ENCODE assay signal across 28 mouse cellular contexts in genomic region chr2:82200616-82201015, GRCm38 (mm10).
DNase-seq lines count a peak whose midpoint lies in the region; ATAC-seq and TF ChIP-seq lines count a peak whose summit lies in the region.
"Had no signal": no experiment of that assay in that cellular context is flagged by ENCODE, and none has a peak within 500 bp of the region (broad histone marks: within the 10 kb centered on the region; RNA-seq: fewer than 3 reads in every experiment).

No protein-coding gene starts in this region.

- H3K36me3 ChIP-seq in forebrain, embryonic 12.5 days (replicated peaks): no peaks in the 10 kb centered on the region
- H3K36me3 ChIP-seq in forebrain, embryonic 10.5 days (replicated peaks): no peaks in the 10 kb centered on the region
- no peaks in the 10 kb centered on the region for H3K36me3 ChIP-seq in forebrain, embryonic 15.5 days
- H3K36me3 ChIP-seq in midbrain, postnatal 0 days (ENCODE audit: insufficient read depth, low read length): no peaks in the 10 kb centered on the region
- H3K36me3 ChIP-seq: hindbrain, embryonic 13.5 days; neural tube, embryonic 12.5 days had no signal

- WGBS in forebrain, embryonic 12.5 days: 65% methylated on average over 5 of the region's 5 CpGs
- WGBS in forebrain, embryonic 10.5 days: 80% methylated on average over 5 of the region's 5 CpGs
- 52% methylated on average over 5 of the region's 5 CpGs for WGBS in forebrain, embryonic 15.5 days
- WGBS in midbrain, postnatal 0 days: 56% methylated on average over 5 of the region's 5 CpGs

- DNase-seq in forebrain, embryonic 10.5 days (ENCODE audit: extremely low spot score, low spot score): no peak
- DNase-seq in brain, adult 2 months (ENCODE audit: low read depth, low spot score): peak; percentile 30
- peak; percentile 21 for DNase-seq in midbrain, postnatal 0 days (ENCODE audit: low spot score)
- no peak for DNase-seq in adrenal gland, adult 8-10 months
- DNase-seq in neural tube, embryonic 10.5 days (ENCODE audit: extremely low spot score, low spot score): no peak
- no peak for DNase-seq in c-Kit-positive CD71-positive TER-119-positive erythroid progenitor cells, embryonic 14.5 days (ENCODE audit: low spot score)
- DNase-seq: adrenal gland, postnatal 25 days; cerebellum, adult 9-11 months; gastrocnemius, adult 2 months; gastrocnemius, postnatal 36 days; heart, adult 18-20 months; heart, postnatal 36 days; kidney, adult 9 months; kidney, postnatal 10 days; layer of hippocampus, adult 9-11 months; liver; lung, adult 2 months; lung, postnatal 10 days; thymus, postnatal 25 days had no signal

- no peak overlapping the region for H3K4me3 ChIP-seq in forebrain, embryonic 12.5 days (replicated peaks)
- no peak overlapping the region for H3K4me3 ChIP-seq in forebrain, embryonic 10.5 days
- no peak overlapping the region for H3K4me3 ChIP-seq in forebrain, embryonic 15.5 days
- H3K4me3 ChIP-seq in midbrain, postnatal 0 days (ENCODE audit: low read depth, low read length): no peak overlapping the region
- H3K4me3 ChIP-seq: gastrocnemius, adult 2 months; hindbrain, embryonic 13.5 days; neural tube, embryonic 12.5 days had no signal

- H3K4me2 ChIP-seq in forebrain, embryonic 12.5 days: no peak overlapping the region
- H3K4me2 ChIP-seq in forebrain, embryonic 15.5 days (replicated peaks): no peak overlapping the region
- H3K4me2 ChIP-seq in midbrain, postnatal 0 days (ENCODE audit: low read depth, low read length, poor library complexity, severe bottlenecking): no peak overlapping the region
- H3K4me2 ChIP-seq: heart, embryonic 11.5 days; hindbrain, embryonic 13.5 days; neural tube, embryonic 12.5 days had no signal

- no peak overlapping the region for H3K9ac ChIP-seq in forebrain, embryonic 12.5 days
- H3K9ac ChIP-seq in forebrain, embryonic 15.5 days (replicated peaks): no peak overlapping the region
- H3K9ac ChIP-seq in midbrain, postnatal 0 days (replicated peaks; ENCODE audit: low read length, poor library complexity, severe bottlenecking): no peak overlapping the region
- H3K9ac ChIP-seq: hindbrain, embryonic 13.5 days; liver, embryonic 14.5 days; neural tube, embryonic 12.5 days had no signal

- no peaks in the 10 kb centered on the region for H3K27me3 ChIP-seq in forebrain, embryonic 12.5 days
- H3K27me3 ChIP-seq in forebrain, embryonic 10.5 days (ENCODE audit: poor library complexity, severe bottlenecking): no peaks in the 10 kb centered on the region
- no peaks in the 10 kb centered on the region for H3K27me3 ChIP-seq in forebrain, embryonic 15.5 days
- H3K27me3 ChIP-seq in midbrain, postnatal 0 days (ENCODE audit: insufficient read depth, low read length): no peaks in the 10 kb centered on the region
- H3K27me3 ChIP-seq: hindbrain, embryonic 13.5 days; neural tube, embryonic 12.5 days had no signal

- no peak overlapping the region for H3K27ac ChIP-seq in forebrain, embryonic 12.5 days
- H3K27ac ChIP-seq in forebrain, embryonic 10.5 days: no peak overlapping the region
- H3K27ac ChIP-seq in forebrain, embryonic 15.5 days (replicated peaks): peak overlapping the region; percentile 56; the same call in 1 of the 2 replicates
- H3K27ac ChIP-seq in midbrain, postnatal 0 days (ENCODE audit: low read depth, low read length): no peak overlapping the region
- H3K27ac ChIP-seq: gastrocnemius, adult 2 months; hindbrain, embryonic 13.5 days; liver, embryonic 14.5 days; macrophage; neural tube, embryonic 12.5 days had no signal

- no peak for TF ChIP-seq CTCF in midbrain, postnatal 0 days (IDR thresholded peaks at IDR 0.05)

- H3K9me3 ChIP-seq in forebrain, embryonic 12.5 days: no peaks in the 10 kb centered on the region
- H3K9me3 ChIP-seq in forebrain, embryonic 10.5 days: peaks cover 3% of the 10 kb centered on the region; the same call in 1 of the 2 replicates
- H3K9me3 ChIP-seq in forebrain, embryonic 15.5 days: no peaks in the 10 kb centered on the region
- no peaks in the 10 kb centered on the region for H3K9me3 ChIP-seq in midbrain, postnatal 0 days (ENCODE audit: low read length)
- H3K9me3 ChIP-seq: hindbrain, embryonic 13.5 days; neural tube, embryonic 12.5 days had no signal

- H3K4me1 ChIP-seq in forebrain, embryonic 12.5 days: no peaks in the 10 kb centered on the region
- no peaks in the 10 kb centered on the region for H3K4me1 ChIP-seq in forebrain, embryonic 10.5 days
- H3K4me1 ChIP-seq in forebrain, embryonic 15.5 days: no peaks in the 10 kb centered on the region
- H3K4me1 ChIP-seq in midbrain, postnatal 0 days (ENCODE audit: insufficient read depth, low read length): no peaks in the 10 kb centered on the region
- H3K4me1 ChIP-seq: neural tube, embryonic 12.5 days had no signal

- 0 out of 2 replicates have a peak, but pooled peaks have one; percentile 36 for ATAC-seq in forebrain, embryonic 12.5 days (ENCODE audit: low FRiP score)
- peak; percentile 66; the same call in 1 of the 2 replicates for ATAC-seq in forebrain, embryonic 15.5 days (replicated peaks)
- no peak for ATAC-seq in midbrain, postnatal 0 days (ENCODE audit: low FRiP score)
- ATAC-seq: CD4-positive, CD25-positive, alpha-beta regulatory T cell, adult 4 months; intestine, postnatal 0 days had no signal

Comparison
In these comparisons a context has a peak if more than half of its experiments do, and no peak if none do; other contexts are left out.
1. DNase-seq: peak in brain, adult 2 months (single experiment) and midbrain, postnatal 0 days (single experiment); none in forebrain, embryonic 10.5 days (single experiment), adrenal gland, adult 8-10 months (single experiment), neural tube, embryonic 10.5 days (single experiment) and c-Kit-positive CD71-positive TER-119-positive erythroid progenitor cells, embryonic 14.5 days (single experiment).